Mouse (Mus musculus) T-helper 17 cell (primary cell): ENCODE measurements at regions not wholly inside any gene's neighbourhood (a gene's known extent, or its start where the extent isn't known, plus 50 kb on each side); places are given as distances from the start of the nearest gene placed in this dataset.

ENCODE experiments used
- in situ Hi-C, 2 experiments: fragments of 300-600 bp; cut with MboI, MseI; formaldehyde crosslinking; loops; 1 replicate in 1 of 2; 2 replicates in 1 of 2; pipeline ENCODE4 v1.15.1; 2025; ENCODE audit warnings: high pct_unique_total_duplicates in 2 of 2

DNA sequence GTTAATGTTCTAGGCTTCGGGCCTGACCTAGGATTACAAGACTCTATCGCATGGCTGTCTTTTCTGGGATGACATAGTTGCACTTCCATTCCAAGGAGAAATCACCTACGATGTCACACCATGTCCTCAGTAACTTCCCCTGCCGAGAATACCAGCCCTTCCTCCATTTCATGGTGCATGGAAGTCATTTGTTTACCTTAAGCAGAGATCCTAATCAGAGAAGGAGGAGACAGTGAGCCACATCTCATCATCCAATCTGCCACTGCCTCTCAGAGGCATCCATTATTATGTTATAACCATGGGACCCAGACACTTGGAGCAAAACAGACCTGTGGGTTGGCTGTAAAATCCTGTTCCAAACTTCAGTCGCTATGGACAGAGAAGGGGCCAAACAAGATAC lies 550.1 kb upstream of the Klf4 start:
- in situ Hi-C loops, result no loop called here

DNA sequence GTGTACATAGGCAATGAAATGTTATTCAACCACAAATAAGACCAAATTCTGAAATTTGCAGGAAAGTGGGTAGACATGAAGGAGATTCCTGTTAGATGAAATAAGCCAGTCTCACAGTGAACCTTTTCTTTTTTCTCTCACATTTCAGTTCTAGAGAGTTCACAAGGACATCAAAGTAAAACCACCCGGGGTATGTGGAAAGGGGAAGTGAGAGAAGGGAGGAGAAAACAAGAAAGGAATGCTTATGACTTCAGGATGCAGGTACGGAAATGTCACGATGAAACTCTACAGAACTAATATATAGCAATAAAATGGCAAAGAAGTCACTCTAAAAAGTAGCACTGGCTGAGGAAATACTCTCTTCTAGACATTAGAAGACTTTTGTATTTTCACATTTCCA lies 548.7 kb upstream of the Klf4 start:
- in situ Hi-C loops, result no loop called here

- in situ Hi-C loops, result no loop called here
Observed at GRCm38 (mm10) chr4:56070664-56071334, 538.5 kb upstream of the Klf4 start.

GRCm38 (mm10) chr4:56068859-56069258 lies 536.6 kb upstream of the Klf4 start:
- in situ Hi-C loops, result no loop called here

DNA sequence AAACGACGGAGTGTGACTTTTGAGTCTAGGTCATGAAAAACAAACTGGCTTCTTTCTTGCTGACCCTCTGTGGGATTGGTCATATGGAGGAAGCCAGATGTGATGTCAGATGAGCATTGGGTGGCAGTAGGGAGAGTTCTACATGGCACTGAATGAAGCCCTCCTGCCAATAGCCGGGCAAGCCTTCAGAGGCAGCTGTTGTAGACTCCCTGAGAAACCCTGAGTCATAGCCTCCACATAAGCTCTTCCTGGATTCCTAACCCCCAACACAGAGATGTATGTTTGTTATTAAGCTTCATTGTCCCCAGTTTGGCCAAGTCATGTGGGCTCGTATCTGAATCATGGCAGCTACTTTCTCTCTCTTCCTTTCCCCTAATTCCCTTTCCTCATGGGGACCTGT lies 532.4 kb upstream of the Klf4 start:
- in situ Hi-C loops, result no loop called here

- in situ Hi-C loops, result no loop called here
Observed at GRCm38 (mm10) chr4:56051792-56052380, 519.6 kb upstream of the Klf4 start.

GRCm38 (mm10) chr4:56039327-56039726 lies 507.1 kb upstream of the Klf4 start:
- in situ Hi-C loops, result no loop called here

GRCm38 (mm10) chr4:56036334-56036733 lies 504.1 kb upstream of the Klf4 start:
- in situ Hi-C loops, result no loop called here

DNA sequence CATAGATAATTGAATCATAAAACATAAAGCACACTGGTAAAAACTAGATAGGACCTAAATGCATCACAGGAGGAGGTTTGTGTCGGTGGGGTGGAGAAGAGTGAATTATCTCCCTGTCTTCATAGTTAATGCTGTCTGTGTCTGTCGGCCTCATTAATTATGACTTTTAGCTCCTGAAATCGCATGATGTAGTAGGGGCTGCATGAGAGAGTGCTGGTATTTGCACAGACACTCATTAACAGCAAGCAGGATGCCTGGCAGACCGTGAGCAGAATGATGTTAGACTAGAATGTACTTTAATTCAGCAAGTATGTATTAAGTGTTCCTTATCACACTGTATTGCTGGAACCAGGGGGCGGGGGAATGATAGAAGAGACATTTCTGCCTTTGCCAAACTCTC lies 503.3 kb upstream of the Klf4 start:
- in situ Hi-C loops, result no loop called here

DNA sequence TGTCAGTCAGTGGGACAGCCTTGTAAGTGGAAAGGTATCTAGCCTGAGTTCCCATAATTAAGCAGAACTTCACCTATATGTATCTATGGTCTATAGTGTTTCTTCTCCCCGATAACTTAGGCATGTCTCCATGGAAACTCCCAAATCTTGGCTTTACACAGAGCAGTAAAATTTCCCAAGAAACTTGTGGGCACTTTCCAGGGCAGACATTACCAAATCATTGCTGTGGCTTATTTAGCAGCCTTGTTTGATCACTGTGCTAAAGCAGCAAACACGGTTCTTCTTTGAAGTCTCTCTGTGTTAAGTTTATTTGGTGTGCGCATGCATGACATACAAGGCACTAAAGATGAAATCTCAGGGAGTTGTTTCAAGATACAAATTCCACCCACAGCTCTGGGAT lies 496.2 kb upstream of the Klf4 start:
- in situ Hi-C loops, result no loop called here

DNA sequence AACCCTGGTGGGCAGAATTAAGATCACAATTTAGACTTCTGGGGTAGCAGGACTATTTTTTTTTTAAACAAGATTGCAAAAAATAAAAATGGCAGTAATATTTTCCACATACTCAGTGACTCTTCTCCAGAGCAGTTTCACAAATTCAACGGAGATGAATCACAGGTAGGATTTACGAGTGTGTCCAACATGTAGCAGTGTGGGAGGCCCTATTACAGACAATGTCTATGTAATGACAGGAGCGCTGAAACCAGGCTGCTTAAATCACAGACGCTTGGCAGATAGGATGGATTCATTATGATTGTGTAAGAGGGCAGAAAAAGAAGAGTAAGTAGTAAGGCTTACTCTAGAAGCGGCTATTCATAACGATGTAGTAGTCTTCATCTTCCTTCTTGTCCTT lies 495.0 kb upstream of the Klf4 start:
- in situ Hi-C loops, result no loop called here

DNA sequence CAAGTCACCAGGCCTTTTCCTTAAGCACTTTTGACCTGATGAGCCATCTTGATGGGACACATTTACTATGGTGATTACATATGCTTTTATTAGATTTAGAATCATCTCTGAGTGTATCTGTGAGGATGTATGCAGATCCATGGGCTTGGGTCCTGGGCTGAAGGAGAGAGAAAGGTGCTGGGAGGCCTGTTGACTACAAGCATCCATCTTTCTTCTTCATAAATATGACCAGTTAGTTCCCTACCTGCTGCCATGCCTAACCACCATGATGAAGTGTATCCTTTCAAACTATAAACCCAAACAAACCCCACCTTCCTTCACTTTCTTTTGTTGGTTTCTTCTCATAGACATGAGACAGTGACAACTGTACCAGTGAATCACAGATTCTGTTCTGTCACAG lies 492.2 kb upstream of the Klf4 start:
- in situ Hi-C loops, result no loop called here

- in situ Hi-C loops, result no loop called here
Observed at GRCm38 (mm10) chr4:56018212-56018611, 485.9 kb upstream of the Klf4 start.

DNA sequence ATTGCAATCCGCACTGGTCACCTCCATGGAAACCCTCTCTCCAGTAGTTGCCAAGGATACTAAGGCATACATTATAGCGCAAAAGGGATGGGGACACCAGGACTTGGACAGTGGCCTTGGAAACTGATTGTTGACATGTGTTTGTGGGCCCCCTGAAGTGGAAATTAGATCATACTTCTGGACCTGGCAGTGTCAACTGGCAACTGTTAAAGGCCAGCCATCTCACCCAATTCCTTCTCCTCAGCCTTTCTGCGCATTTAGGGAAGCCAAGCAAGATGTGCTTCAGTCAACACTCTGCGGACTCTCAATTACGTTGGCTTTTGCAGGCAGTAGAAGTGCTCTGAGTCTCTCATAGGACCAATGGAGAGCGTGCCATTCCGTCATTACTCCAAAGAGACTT lies 483.2 kb upstream of the Klf4 start:
- in situ Hi-C loops, result no loop called here

DNA sequence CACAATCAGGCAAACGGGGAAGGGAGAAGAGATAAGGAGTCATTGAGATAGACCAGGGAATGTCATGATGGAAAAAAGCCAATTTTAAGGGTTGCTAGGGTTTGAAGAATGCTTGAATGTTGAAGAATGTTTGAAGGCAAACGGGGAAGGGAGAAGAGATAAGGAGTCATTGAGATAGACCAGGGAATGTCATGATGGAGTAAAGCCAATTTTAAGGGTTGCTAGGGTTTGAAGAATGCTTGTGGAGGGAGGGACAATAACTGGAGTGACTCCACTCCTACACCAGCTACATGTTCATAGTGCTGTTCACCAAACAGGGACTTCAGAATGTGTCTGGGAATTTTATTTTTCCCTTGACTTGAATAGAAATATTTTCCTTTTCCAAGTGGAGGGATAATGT lies 476.0 kb upstream of the Klf4 start:
- in situ Hi-C loops, result loop anchor here in 1 of 2 experiments (10.0 kb wide), 1 partner anchor 713 kb away; no protein-coding TSS in a partner anchor

DNA sequence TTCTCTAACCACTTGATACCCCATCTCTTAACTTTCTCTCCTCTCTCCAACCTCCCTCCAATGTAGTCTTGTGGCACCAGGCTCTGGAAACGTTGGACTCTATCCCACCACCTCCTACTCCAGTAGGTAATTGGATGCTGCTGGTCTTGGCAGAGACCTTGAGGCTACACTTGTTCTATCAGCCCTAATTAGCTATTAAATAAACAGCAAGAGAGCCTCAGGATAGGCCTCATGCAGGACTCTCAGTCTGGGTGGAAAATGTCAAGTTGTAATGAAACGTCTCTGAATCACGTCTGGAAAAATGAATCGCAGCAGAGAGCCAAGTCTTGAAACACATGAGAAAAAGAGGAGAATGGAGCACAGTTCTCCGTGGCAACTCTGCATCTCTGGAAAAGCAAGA lies 472.0 kb upstream of the Klf4 start:
- in situ Hi-C loops, result loop anchor here in 1 of 2 experiments (10.0 kb wide), 1 partner anchor 709 kb away; no protein-coding TSS in a partner anchor

GRCm38 (mm10) chr4:56001312-56001731 lies 469.1 kb upstream of the Klf4 start:
- in situ Hi-C loops, result loop anchor here in 1 of 2 experiments (10.0 kb wide), 1 partner anchor 707 kb away; no protein-coding TSS in a partner anchor

DNA sequence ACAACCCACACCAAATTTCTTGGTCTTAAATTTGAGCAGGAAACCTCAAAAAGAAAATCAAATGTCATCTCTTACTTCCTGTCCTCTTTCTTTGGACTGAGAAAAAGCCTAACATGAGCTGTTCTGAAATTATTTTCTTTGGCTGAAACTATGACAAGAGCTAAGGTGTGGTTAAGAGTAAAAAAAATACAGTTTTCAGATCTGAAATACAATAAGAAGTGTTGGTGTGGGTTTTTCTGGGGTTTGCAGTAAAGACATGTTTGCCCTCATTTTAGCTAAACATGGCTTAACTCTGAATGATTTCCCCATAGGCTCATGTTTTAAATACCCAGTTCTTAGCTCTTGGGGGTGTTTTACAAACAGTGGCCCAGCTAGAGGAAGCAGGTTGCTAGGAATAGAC lies 451.8 kb upstream of the Klf4 start:
- in situ Hi-C loops, result no loop called here

- in situ Hi-C loops, result no loop called here
Observed at GRCm38 (mm10) chr4:55978539-55978938, 446.3 kb upstream of the Klf4 start.

- in situ Hi-C loops, result no loop called here
Observed at GRCm38 (mm10) chr4:55976265-55976664, 444.0 kb upstream of the Klf4 start.

DNA sequence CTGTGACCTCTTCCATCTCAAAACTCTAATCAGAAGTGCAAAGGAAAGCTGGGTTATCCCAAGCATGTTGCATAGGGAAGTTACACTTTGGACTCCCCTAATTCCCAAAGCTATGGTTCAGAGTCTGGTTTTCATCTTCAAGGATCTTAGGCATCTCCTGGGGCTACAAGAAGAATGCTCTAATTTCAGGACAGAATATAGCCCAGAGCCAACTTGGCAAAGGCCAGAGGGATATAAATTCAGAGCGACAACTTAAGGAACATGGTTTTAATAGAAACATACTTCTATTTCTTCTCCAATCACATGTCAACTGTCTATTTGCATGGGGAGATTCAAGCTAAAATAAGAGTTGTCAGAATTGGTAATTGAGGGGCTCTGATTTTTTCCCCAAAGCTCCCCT lies 441.4 kb upstream of the Klf4 start:
- in situ Hi-C loops, result no loop called here

DNA sequence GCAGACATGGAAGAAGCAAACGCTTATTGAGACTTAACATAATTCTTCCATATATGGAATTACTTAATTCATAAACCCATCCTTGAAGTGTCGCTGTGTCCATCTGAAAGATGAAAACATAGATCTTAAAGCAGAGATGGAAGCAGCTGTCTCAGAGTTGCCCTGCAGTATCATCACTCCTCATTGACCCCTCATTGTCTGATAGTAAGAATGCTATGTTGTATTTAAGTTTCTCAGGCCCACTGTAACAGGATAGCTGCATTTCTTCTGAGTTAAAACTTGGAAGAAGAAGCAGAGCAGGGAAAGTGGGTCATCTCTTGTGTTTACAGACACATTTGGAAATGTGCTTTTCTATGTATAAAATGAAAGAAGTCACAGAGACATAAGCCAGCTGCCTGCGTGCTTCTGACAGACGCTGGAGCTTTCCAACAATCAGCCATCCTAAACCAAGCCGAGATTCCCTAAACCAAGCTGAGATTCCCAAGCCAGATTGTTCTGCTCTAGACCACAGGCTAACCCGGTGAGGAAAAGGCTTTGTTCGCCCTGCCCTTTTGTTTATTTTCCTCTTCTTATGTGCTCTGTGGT lies 440.1 kb upstream of the Klf4 start:
- in situ Hi-C loops, result no loop called here

- in situ Hi-C loops, result no loop called here
Observed at GRCm38 (mm10) chr4:55960063-55960462, 427.8 kb upstream of the Klf4 start.
